Mouse (Mus musculus): ENCODE results near the gene Gm20388. TPM values are rescaled to one million over a fixed set of nuclear protein-coding genes. Genes with fewer than 3 reads are reported as not detected.

Gm20388 gene
- polyA plus RNA-seq, 1 experiment from 2014 or later = not detected

DNA sequence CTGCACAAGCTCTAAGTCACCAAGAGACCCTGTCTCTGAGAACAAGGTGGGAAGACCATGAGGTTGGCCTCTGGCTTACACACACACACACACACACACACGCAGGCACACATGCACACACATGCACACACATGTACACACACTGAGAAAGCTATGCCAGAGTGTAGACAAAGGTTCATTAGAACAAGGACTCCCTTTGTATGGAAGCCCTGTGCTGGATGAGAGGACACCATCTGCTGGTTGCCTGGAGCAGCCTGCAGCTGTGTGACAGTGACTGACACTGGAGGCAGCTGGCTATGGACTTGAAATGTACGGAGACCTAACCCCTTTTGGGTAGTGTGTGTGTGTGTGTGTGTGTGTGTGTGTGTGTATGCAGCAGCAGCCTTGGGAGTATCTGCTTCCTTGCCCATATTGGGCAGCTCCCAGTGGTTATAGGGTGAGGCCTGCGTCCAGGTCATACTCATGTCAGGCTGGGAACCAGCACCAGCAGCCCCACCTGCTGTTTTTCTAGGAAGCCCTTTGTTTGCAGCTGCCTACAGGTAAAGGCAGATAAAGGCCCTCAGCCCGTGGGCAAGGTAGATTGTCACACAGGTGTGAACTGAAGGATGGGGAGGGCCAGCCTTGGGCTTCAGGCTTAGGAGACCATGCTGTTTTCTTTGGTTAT is 4376.0 kb downstream of the Gm20388 start:
- Histone ChIP-seq H3K4me1 (peaks cover 75% of the 10 kb centered on the region), H3K36me3 (no peaks in the 10 kb centered on the region), H3K4me3 (no peak overlapping the region), H3K4me2 (replicated peaks) (no peak overlapping the region), H3K27ac (replicated peaks) (peak overlapping the region; percentile 84), H3K9me3 (no peaks in the 10 kb centered on the region), H3K27me3 (no peaks in the 10 kb centered on the region), H3K9ac (replicated peaks) (no peak overlapping the region)
- no peak; the same call in 1 of the 2 replicates for ATAC-seq (replicated peaks)
- 58% methylated on average over 4 of the region's 4 CpGs for WGBS

DNA sequence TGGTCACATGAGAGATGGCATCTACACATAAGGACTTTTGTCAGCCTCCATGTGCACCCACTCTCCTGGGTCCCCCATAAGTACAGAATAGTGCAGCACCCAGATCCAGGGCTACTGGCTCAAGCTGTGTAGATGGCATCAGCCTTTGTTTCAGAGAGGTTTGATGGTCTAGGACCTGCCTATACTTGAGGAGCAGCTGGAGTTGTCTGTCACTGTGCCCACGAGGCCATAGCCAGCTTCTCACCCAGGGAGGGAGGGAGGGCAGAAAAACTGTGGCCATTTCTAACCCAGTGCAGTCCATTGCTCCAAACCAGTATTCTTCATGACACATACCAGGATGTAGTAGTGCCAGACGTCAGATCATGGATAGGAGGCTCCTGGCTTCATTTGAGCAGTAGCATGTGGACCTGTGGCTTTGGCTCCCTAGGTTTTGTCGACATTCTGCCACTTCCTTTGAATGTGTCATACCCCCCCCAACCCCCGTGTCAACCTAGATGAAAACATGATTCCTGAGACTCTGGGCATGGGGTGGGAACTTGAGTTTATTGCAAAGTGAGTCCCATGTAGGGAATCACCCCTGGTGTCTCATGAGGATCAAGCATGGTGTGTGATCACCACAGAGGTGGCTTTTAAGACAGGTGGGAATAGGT is 4377.7 kb downstream of the Gm20388 start:
- Histone ChIP-seq H3K27me3 (no peaks in the 10 kb centered on the region), H3K9me3 (no peaks in the 10 kb centered on the region), H3K4me3 (no peak overlapping the region), H3K9ac (replicated peaks) (no peak overlapping the region), H3K36me3 (no peaks in the 10 kb centered on the region), H3K27ac (replicated peaks) (peak overlapping the region; percentile 66; the same call in 1 of the 2 replicates), H3K4me2 (replicated peaks) (no peak overlapping the region), H3K4me1 (peaks cover 65% of the 10 kb centered on the region)
- 87% methylated on average over 4 of the region's 4 CpGs for WGBS
- ATAC-seq (replicated peaks) = no peak

DNA sequence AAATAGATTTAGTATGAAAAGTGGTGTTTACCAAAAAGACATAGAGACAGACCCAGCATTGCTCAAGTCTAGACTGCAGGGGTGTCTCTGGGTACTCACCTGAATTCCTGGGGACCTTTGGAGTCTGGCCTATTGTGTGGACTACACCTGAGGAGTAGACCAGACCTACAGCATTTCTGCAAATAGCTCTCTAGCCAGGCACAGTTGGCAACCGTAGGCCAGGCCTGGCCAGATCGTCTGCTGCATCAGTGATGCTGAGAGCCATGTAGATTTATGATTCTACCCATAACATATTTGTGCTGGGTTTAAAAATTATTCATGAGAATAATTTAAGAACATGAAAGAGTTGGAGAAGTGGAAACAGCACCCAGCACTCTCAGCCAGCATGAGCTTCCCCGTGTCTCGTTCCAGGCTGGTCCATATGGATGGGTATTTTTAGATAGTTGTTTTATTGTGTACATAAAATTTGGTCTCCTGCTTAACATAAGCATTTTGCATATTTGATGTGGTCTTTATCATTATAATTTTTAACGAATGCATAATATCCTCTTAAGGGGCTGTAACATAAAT is 4378.9 kb downstream of the Gm20388 start:
- Histone ChIP-seq H3K9ac (replicated peaks) (no peak overlapping the region), H3K4me1 (peaks cover 65% of the 10 kb centered on the region), H3K27ac (replicated peaks) (peak overlapping the region; percentile 66), H3K27me3 (no peaks in the 10 kb centered on the region), H3K9me3 (no peaks in the 10 kb centered on the region), H3K36me3 (no peaks in the 10 kb centered on the region), H3K4me2 (replicated peaks) (no peak overlapping the region), H3K4me3 (no peak overlapping the region)
- no peak for ATAC-seq (replicated peaks)
- 56% methylated on average over 5 of the region's 5 CpGs for WGBS

DNA sequence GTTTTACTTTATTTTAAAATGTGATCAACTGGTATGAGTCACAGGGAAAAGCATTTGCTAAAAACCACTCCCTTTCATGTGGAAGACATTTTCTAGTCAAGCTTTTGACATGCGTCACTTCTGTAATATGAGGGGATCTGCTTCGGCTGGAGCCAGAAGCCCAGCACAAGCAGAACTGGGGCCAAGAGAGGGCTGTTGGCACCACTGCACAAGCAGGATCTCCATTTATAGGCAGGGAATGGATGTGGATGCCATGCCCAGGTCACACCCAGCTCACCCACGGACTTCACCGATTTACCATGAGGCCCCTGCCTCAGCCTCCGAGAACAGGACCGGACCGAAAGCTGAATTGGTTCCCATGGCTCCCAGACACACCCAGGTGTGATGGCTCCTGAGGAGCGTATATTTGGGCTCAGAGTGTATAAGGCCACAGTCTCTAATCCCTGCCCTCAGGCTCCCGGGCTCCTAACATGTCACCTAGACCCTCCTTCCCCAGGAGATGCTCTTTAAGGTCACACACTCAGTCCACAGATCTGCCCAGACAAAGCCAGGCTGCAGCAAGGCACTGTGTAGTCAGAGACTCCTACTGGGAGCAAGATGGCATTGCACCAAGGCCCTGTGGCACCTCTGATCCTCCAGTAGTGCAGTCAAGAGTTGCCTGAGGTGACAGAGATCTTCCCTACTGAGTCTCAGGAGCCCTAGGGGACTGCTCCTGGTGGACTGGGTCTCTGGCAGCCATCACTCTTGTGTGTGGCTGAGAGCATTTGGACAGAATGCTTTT is 4380.5 kb downstream of the Gm20388 start:
- H3K36me3 ChIP-seq = no peaks in the 10 kb centered on the region
- no peak for ATAC-seq (replicated peaks)
- WGBS = 85% methylated on average over 9 of the region's 9 CpGs
- H3K4me3 ChIP-seq = no peak overlapping the region
- no peaks in the 10 kb centered on the region for H3K27me3 ChIP-seq
- no peaks in the 10 kb centered on the region for H3K9me3 ChIP-seq
- H3K27ac ChIP-seq (replicated peaks) = 0 out of 2 replicates have a peak overlapping the region, but pooled peaks have one; percentile 60
- no peak overlapping the region for H3K9ac ChIP-seq (replicated peaks)
- peaks cover 54% of the 10 kb centered on the region for H3K4me1 ChIP-seq
- no peak overlapping the region for H3K4me2 ChIP-seq (replicated peaks)

DNA sequence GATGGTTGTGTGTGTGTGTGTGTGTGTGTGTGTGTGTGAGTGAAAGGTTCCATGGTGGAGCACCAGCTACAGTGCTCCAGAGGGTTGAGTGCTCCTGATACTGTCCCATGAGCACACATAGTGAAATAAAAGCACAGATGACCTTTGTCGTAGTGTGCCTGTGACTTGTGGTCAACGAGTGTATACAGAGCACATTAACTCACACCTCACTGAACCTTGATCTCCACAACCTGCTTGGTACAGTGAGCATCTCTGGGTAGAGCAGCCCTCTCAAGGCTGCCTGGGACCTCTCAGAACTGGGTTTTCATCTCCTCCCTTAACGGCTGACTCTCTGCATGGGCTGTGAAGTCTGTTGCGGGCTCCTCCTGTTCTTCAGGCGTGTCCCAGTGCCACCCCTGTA is 4381.1 kb downstream of the Gm20388 start:
- WGBS = 82% methylated on average over 5 of the region's 5 CpGs
- no peak for ATAC-seq (replicated peaks)
- Histone ChIP-seq H3K27me3 (no peaks in the 10 kb centered on the region), H3K27ac (replicated peaks) (no peak overlapping the region), H3K36me3 (no peaks in the 10 kb centered on the region), H3K4me1 (peaks cover 48% of the 10 kb centered on the region), H3K4me3 (no peak overlapping the region), H3K9me3 (no peaks in the 10 kb centered on the region), H3K9ac (replicated peaks) (no peak overlapping the region), H3K4me2 (replicated peaks) (no peak overlapping the region)

DNA sequence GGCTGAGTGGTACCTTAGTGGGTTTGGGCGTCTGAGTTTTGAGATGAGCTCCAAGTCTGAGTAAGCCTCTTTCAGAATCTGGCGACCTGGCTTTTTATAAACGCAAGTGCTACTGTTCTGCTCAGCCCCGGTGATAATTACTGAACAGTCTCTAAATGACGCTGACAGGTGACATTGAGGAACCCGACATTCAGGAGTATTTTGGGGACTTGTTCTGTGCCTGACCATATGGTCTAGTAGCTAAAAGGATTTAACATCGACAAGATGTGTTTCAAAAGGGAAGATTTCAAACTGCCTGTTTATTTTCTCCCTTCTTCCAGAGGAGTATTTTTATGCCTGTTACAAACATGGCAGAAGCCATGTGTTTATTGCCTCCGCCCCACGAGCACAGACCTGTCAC is 4382.3 kb downstream of the Gm20388 start:
- H3K4me3 ChIP-seq = no peak overlapping the region
- H3K9me3 ChIP-seq = no peaks in the 10 kb centered on the region
- H3K27me3 ChIP-seq = no peaks in the 10 kb centered on the region
- H3K27ac ChIP-seq (replicated peaks) = peak overlapping the region; percentile 16; the same call in 1 of the 2 replicates
- ATAC-seq (replicated peaks) = no peak
- 64% methylated on average over 9 of the region's 9 CpGs for WGBS
- H3K4me2 ChIP-seq (replicated peaks) = no peak overlapping the region
- H3K4me1 ChIP-seq = peaks cover 44% of the 10 kb centered on the region
- 0 out of 2 replicates have a peak, but pooled peaks cover 2% of the 10 kb centered on the region for H3K36me3 ChIP-seq
- no peak overlapping the region for H3K9ac ChIP-seq (replicated peaks)

DNA sequence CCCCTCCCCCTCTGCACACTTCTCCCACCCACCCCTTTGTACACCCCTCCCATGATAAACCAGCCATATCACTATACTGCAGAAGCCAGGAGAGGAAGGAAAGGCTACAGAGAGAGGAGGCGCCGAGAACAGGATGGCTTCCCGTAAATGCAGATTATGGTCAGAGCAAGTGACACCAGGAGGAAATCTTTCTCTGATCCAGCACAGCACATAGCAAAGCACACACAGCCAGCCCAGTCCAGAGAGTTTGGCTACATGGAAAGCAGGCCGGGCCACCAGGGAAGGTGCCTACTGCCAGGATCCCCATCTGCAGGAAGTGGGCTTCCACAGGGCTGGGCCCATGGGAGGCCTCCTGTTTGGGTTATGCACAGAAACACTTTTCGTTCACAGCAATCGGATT is 4383.8 kb downstream of the Gm20388 start:
- no peak for ATAC-seq (replicated peaks)
- peak overlapping the region; percentile 16 for H3K27ac ChIP-seq (replicated peaks)
- 79% methylated on average over 6 of the region's 6 CpGs for WGBS

DNA sequence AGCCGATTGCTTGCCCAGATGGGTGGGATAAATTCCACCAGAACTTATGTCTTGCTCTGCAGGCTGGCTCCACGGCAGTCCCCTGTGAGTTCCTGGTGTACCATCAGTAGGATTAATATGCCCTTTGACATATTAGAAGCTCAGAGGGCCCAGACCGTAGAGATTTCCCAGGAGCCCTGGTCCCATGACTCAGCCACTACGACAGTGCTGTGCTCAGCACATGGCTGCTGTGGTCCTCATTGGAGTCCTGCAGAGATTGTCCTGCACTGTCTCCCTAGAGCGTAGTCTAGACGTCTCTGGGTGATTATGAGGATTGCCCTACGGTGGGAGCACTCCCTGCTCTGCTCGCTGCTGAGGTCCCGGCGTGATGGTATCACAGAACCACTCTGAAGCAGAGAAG is 4384.3 kb downstream of the Gm20388 start:
- no peaks in the 10 kb centered on the region for H3K9me3 ChIP-seq
- no peak overlapping the region for H3K4me2 ChIP-seq (replicated peaks)
- H3K36me3 ChIP-seq = 0 out of 2 replicates have a peak, but pooled peaks cover 3% of the 10 kb centered on the region
- H3K27me3 ChIP-seq = no peaks in the 10 kb centered on the region
- peaks cover 36% of the 10 kb centered on the region for H3K4me1 ChIP-seq
- H3K27ac ChIP-seq (replicated peaks) = peak overlapping the region; percentile 16; the same call in 1 of the 2 replicates
- H3K9ac ChIP-seq (replicated peaks) = no peak overlapping the region
- no peak overlapping the region for H3K4me3 ChIP-seq
- 84% methylated on average over 10 of the region's 10 CpGs for WGBS
- no peak for ATAC-seq (replicated peaks)

More for the DNA sequence above, 4383.8 kb downstream of the Gm20388 start:
- H3K36me3 ChIP-seq = 0 out of 2 replicates have a peak, but pooled peaks cover 3% of the 10 kb centered on the region
- H3K9me3 ChIP-seq = no peaks in the 10 kb centered on the region
- no peak overlapping the region for H3K4me2 ChIP-seq (replicated peaks)
- no peak overlapping the region for H3K9ac ChIP-seq (replicated peaks)
- H3K4me1 ChIP-seq = peaks cover 39% of the 10 kb centered on the region
- H3K4me3 ChIP-seq = no peak overlapping the region
- H3K27me3 ChIP-seq = no peaks in the 10 kb centered on the region

DNA sequence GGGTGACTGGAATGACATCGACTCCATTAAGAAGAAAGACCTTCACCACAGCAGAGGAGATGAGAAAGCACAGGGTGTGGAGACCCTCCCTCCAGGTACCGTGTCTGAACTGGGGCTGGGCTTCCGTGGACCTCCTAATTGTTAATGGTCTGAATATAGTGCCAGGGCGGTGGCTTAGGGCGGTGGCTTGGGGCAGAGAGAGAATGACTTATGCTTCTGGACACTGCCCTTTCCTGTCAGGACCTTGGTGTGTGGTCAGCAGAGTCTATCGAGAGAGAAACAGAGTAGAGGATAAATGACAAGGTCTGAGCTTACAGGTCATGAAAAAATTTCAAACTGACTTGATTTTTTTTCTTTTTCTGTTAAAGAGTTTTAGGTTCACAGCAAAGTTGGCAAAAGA is 4384.7 kb downstream of the Gm20388 start:
- Histone ChIP-seq H3K4me1 (peaks cover 32% of the 10 kb centered on the region), H3K36me3 (0 out of 2 replicates have a peak, but pooled peaks cover 3% of the 10 kb centered on the region), H3K27me3 (no peaks in the 10 kb centered on the region), H3K9ac (replicated peaks) (no peak overlapping the region), H3K9me3 (no peaks in the 10 kb centered on the region), H3K27ac (replicated peaks) (no peak overlapping the region), H3K4me2 (replicated peaks) (no peak overlapping the region), H3K4me3 (no peak overlapping the region)
- ATAC-seq (replicated peaks) = no peak
- 92% methylated on average over 6 of the region's 6 CpGs for WGBS

DNA sequence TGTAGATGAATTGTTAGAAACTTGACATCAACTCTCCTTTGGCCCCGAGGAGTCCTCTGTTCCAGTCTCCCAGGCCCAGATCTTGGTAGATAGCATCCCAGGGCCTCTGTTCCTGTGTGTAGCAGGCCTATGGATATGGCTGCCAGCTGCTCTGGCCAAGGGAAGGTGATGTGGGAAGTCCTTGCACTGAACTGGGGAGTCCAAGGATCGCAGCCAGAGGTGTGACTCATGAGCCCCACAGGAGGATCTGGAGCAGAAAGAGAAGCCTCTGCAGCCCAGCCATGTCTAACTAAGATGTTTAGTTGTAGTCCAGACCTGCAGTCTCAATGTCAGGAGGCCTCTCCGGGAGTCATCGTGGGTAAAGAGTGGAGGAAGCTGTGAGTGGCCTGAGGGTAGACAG is 4390.9 kb downstream of the Gm20388 start:
- no peak for ATAC-seq (replicated peaks)

DNA sequence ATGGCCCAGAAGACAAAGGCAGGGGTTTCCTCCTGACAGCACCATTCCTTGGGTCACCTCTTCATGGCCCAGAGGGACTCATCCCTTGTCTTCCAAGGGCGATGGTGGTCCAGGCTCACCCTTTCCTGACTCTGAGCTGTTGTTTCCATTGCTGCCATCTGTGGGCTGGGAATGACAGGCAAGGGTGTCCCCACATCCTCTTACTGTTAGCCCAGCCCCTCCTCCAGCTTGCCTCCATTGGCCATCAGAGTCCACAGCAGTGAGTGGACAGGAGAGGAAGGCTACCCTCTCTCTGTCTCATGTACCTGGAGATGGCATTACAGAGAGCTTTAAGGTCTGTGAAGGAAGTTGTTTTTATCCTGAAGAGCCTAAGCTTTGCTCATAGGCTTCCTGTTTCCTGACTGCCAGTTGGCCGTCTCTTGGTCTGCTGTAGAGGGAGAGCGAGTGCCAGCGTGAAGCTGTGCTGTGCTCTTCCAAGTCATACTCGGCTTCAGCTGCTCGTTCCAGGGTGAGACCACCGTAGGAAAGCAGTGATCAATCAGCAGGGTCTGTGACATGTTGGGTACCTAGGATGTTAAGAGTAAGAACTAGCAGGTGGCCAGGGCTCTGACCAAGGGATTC is 4391.4 kb downstream of the Gm20388 start:
- H3K4me1 ChIP-seq = peaks cover 26% of the 10 kb centered on the region

More for the DNA sequence above, 4390.9 kb downstream of the Gm20388 start:
- H3K27ac ChIP-seq (replicated peaks) = no peak overlapping the region
- WGBS = 92% methylated on average over 4 of the region's 4 CpGs
- no peak overlapping the region for H3K4me3 ChIP-seq
- no peaks in the 10 kb centered on the region for H3K27me3 ChIP-seq
- no peak overlapping the region for H3K9ac ChIP-seq (replicated peaks)
- no peaks in the 10 kb centered on the region for H3K9me3 ChIP-seq
- H3K36me3 ChIP-seq = 0 out of 2 replicates have a peak, but pooled peaks cover 8% of the 10 kb centered on the region
- H3K4me2 ChIP-seq (replicated peaks) = no peak overlapping the region
- H3K4me1 ChIP-seq = peaks cover 21% of the 10 kb centered on the region

More for the DNA sequence above, 4391.4 kb downstream of the Gm20388 start:
- Histone ChIP-seq H3K9me3 (no peaks in the 10 kb centered on the region), H3K27ac (replicated peaks) (no peak overlapping the region), H3K4me2 (replicated peaks) (no peak overlapping the region), H3K9ac (replicated peaks) (no peak overlapping the region), H3K27me3 (no peaks in the 10 kb centered on the region), H3K4me3 (no peak overlapping the region), H3K36me3 (0 out of 2 replicates have a peak, but pooled peaks cover 8% of the 10 kb centered on the region)
- 82% methylated on average over 7 of the region's 7 CpGs for WGBS
- ATAC-seq (replicated peaks) = no peak

Data from forebrain, embryonic 15.5 days (tissue).